Mouse (Mus musculus) heart, postnatal 25 days (tissue): ENCODE results near the gene Cers3. TPM values are rescaled to one million over a fixed set of nuclear protein-coding genes. Genes with fewer than 3 reads are reported as not detected.

Experiments
- DNase-seq: peaks from one replicate; pipeline ENCODE4 v3.0.0; 2022; ENCODE audit warnings: low spot score
- intact Hi-C: fragments of 180-260 bp; cut with DNase I; formaldehyde crosslinking; loops from one replicate; pipeline ENCODE4 v1.15.1; 2025
- total RNA-seq, 2 experiments: library from RNA; stranded (reverse); gene quantifications; 2 replicates each; pipeline ENCODE4 v1.2.3; 2021

Gene Cers3
- total RNA-seq, 2 experiments from 2014 or later, result 0.11 to 0.13 TPM

DNA sequence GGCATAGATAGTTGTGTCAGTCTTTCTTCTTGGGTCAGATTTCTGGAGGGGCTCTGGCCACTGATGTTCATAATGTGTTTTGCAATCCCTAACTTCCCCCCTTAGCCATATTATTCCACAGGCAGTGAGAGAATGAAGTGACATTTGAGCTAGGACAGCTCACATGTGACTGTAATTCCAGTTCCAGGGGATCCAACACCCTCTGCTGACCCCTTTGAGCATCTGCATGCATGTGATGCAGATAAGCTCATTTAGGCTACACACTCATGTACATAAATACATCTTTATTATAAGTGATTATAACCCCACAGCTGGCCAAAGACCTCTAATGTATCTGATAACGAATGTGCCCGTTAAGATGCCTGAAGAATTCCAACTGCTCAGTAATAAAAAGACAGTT is 129.9 kb downstream of the Cers3 start:
- no peak for DNase-seq
- intact Hi-C loops, result no loop called here

Other genes with a start within 250 kb of the Cers3 start
- gene Asb7, start 53.9 kb upstream of the Cers3 start, total RNA-seq, result 1 to 10 TPM; 8.0 to 9.2 TPM
- gene Lins1, start 53.6 kb upstream of the Cers3 start, total RNA-seq, result 1 to 10 TPM; 3.4 to 4.3 TPM
- 1 to 10 TPM; 1.5 to 2.7 TPM for gene Adamts17, start 96.2 kb downstream of the Cers3 start, total RNA-seq